Mouse (Mus musculus) frontal cortex, postnatal 10 days (tissue): ENCODE measurements around the gene Zc3h12d.
A peak's percentile ranks its signal among the peaks of the same experiment; 100 is the strongest.

Experiments used
- DNase-seq, 2 experiments: peaks; one replicate each; pipeline ENCODE4 v3.0.0; 2022; ENCODE audit warnings: low spot score in 2 of 2, mixed read lengths in 1 of 2

The Zc3h12d gene

DNA sequence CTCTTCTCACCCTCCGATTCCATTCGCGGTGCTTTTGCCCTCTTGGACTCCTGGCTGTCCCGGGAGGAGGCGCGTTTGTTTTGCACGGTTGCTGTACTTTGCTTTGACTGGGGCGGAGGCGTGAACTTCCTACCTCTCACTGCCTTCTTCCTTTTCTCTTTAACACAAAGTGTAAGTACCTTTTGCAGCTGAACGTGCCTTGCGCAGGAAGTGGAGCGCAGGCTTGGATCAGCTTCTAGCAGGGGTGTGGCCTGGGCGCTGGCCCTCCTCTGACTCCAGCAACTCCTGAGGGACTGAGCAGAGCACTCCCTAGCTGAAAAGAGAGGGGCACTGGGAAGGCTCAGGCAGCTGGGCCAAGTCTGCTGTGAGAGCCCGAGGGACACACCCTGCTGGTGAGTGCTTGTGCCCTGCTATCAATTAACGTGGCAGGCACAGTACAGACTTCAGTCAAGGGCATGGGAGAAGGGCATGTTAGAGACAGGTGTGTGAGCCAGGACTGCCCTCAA, at the start of gene Zc3h12d:
Gene Zc3h12d (plus strand): TSS at position 300 of the 506 bp plus-strand sequence.
- DNase-seq: no peak

DNA sequence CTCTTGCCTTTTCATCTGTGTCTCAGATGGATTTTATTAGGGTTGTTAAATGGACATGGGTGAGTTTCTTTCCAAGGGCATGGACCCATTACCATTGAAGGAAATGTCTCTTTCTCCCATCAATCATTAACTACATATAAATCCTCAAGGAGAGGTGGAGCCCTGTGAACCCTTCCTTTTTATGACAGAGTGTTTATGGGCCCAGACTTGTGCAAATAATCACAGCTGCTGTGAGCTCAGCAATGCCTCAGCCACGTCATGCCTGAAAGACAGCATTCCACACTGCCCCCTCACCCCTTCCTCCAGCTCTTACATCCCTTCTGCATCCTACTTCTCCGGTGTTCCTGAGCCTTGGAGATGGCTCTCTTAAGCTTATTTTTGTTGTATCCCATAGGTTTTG, 45.0 kb upstream of the Zc3h12d start:
- DNase-seq: no peak

DNA sequence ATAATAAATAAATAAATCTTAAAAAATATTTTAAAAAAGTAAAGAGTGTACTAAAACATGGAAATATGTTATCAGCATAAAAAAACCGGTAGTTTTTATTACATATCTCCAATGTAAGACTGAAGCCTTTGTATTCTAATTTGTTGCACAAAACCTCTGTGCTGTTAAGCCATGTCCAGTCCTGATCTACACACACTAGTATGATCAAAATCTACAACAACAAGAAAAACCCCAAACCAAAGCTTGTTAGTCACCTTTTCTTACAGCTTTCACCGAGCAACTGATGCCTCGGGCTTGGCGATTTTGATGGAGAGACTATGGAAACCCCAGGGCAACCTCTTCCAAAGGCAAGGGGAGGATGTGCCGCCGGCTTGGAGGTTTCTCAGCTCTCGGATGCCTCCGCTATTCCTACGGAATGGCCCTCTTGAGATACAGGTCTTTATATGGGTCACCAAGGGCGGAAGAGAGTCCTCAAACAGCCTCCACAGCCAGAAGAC, 40.0 kb upstream of the Zc3h12d start:
- DNase-seq: no peak

DNA sequence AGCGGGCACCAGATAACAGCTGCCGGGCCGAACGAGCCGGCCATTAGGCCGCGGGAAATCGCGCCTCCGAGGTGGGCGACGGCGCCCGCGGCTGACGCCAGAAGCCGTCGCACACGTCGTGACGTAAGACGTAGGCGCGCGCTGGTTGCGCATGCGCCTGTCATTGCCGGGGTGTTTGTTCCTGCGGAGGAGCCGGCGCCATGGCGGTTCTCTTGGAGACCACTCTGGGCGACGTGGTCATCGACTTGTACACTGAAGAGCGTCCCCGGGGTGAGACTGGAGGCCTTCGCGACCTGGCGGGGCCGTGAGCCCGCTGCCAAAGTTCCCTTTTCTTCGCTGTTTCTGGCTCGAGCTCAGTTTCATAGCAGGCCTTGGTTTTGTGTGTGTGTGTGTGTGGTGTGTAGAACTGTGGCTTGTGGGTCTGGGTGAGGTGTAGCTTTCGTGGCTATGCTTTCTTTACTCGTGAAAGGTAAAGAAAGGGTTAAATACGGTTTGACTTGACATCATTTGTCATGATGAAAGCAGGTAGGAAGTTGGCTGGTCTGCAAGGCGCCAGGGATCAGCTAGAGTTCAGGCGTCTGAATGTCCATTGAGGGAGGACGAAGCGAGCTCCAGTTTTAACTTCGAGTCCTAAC, 39.4 kb upstream of the Zc3h12d start, which contains the start of the genes Ginm1 and Ppil4:
Gene Ginm1 (minus strand): TSS at position 74 of the 635 bp plus-strand sequence.
Gene Ppil4 (plus strand): TSS at position 141 of the 635 bp plus-strand sequence.
- DNase-seq: peak; percentile 82 to 91

DNA sequence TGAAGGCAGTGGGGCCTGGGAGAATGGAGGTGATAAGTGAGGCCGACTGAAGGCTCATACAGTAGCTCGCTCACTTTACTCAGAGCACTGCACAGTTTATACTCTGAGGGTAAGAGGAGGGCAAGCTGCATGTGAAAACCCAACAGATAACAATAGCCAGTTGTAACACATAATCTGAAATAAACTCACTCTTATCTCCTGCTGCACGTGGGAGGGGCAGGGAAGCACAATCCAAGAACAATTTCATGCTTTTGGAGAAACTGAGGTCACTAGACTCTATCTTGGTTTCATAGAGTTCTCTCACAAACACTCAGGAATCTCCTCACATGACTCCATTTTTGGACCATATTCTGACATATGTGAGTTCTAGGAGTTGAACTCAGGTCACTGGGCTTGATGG, 31.0 kb upstream of the Zc3h12d start:
- no peak for DNase-seq

DNA sequence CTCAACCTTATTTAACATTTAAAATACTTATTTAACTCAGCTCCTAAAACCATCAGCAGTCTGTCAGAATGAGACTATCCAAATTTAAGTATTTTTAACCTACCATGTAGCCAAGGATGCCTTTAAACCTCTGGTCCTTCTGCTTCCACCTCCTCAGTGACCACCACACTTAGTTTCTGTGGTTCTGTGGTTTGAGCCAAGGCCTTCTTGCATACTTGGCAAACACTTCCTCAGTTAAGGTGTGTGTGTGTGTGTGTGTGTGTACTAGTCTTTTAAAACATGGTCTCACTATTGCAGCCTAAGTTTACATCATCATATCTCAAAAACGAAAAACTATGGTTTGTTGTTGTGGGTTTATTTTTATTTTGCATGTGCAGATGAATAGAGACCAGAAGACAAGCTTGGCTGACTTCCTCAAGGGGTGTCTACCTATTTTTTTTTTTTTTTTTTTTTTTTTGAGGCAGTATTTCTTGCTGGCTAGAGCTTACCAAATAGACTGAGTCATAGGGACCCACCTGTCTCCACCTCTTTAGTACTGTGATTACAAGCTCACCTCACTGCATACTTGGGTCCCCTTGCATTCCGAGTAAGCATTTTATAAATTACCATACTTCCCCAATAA, 29.6 kb upstream of the Zc3h12d start:
- no peak for DNase-seq

DNA sequence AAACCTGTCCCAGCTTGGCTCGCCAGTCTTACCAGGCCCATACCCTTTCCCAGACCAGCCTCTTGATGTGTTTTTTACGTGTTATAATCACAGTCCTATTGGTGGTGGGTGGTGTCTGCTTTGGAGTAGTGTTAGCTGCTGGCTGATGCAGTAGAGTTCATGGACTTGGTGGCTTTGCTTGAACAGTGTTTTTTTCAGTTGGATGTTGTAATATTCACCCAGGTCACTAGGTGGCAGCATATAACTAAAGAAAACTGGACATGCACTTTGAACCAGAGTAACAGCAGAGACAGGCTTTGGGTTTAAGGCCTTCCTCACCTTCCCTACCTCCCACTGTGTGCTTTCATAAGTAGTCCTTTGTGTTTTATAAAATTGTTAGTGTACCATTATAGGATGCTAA, 22.3 kb upstream of the Zc3h12d start:
- peak in 1 of 2 experiments; percentile 35 for DNase-seq

DNA sequence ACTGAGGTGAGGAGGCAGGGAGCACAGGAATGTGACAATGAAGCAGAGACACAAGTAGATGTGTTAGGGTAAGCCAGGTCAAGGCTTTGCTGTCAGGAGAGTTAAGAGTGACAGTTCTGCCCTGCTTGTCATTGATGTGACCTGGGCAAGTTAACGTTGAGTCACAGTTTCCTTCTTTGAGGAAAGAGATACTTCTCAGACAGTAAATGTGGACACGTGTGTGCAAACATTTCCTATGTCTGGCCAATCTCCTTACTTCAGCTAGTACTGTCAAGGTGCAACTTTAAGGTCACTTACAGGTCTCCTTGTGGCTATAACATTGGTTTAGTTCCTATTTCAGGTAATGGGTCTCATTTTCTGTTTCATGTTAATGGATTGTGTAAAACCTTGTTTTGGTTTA, 15.8 kb upstream of the Zc3h12d start:
- DNase-seq: no peak

DNA sequence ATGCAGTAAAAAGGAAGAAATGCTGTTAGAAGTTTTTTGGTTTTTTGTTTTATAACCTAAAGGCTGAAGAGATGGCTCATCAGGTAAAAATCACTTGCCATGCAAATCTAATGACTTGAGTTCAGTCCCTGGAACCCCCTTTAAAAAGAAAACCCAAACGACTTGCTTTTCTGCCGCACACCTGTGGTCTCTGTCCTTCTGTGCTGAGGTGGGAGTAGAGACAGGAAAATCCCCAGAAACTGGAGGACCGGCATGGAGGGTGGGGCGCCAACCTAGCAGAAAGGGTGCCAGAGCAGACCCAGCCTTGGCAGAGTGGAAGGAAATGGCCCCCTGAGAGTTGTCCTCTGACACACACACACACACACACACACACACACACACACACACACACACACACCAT, 13.6 kb upstream of the Zc3h12d start:
- no peak for DNase-seq

DNA sequence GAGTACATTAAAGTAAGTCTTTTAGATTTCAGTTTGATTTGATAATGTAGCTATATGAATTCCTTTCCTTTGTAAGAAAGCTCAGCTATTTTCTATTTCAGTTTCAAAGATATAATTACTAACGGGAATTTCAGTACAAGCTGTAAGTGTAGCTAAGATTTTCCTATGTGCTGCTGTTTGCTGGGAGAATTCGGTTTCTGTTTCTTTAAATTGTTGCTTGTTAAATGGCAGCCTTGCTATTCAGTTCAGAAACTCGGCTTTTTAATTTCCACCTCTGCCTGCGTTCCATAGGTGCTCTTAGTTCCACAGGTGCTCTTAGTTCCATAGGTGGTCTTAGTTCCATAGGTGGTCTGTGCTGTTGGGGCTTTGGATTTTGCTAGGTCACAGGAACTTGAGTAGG, 13.1 kb upstream of the Zc3h12d start:
- no peak for DNase-seq

DNA sequence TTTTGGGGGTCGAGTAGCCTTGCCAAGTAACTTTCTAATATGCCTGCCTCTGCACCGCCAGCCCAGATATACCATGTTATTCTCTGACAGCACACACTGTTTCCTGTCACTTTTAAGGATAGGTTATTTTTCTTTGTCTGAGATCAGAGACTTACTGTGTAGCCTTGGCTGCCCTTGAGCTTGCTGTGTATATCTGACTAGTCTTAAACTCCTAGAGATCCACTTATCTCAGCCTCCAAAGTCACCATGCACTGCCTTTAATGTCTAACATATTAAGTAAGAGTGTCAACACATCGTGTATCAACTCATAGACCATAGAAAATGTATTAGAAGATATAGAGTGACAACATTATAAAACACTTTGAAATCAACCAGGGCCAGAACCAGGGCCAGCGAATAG, 12.7 kb upstream of the Zc3h12d start:
- no peak for DNase-seq

DNA sequence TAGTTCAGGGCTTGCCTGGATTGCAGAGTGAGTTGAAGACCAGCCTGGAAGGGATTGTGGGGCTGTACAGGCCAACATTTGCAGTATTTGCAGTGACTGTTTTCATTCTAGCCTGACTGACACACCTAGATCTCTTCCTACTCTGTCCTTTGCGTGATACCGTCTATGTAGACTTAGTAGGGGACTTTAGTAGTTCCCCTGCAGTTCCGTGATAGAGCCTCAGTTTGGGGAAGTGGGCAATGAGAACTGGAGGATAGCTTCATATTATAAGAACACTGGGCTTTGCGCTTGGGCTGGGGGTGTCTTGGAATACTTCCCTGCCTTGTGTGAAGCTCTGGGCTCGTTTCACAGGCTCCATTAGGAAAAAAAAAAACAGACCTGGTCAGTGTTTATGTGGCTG, 12.1 kb upstream of the Zc3h12d start:
- DNase-seq: no peak

DNA sequence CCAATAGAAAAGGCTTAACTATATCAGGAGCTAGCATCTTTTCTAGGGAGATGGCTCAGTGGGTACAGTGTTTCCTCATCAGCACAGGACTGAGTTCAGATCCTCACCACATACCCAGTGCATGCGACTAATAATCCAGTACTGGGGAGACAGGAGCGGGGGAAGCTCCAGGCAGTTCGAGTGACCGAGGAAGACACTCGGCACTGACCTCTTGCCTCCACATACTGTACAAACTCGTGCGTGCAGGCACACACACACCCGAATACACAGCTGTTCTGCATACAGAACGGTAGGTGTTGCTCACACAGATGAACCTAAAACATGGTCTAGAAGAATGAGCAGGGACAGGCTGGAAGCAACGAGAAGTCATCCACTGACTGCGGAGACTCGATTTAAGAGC, 10.3 kb upstream of the Zc3h12d start:
- DNase-seq: no peak

DNA sequence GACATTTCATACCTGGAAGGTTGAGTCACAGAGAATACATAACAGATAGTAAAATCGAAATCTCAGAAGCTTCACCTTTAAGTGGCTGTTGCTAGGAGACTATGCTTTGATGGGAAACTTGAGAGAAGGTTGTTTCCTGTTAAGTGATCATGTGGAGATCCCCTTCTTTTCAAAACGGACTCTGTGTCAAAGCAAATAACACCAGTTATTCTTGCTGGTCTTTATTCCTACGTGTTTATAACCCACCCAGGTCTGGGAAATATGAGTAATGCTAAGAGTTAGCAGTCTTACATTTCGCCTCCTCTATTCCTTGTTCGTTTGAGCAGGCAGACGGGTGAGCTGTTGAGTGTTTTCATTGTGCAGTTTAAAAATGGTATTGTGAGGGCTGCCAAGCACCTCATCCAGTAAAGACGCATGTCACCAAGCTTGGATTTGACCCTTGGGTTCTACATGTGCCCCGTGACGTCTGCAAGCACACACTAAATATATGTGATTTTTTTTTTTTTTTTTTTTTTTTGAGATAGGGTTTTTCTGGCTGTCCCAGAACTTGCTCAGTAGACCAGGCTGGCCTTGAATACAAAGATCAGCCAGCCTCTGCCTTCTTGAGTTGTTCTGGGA, 7.5 kb upstream of the Zc3h12d start:
- no peak for DNase-seq

DNA sequence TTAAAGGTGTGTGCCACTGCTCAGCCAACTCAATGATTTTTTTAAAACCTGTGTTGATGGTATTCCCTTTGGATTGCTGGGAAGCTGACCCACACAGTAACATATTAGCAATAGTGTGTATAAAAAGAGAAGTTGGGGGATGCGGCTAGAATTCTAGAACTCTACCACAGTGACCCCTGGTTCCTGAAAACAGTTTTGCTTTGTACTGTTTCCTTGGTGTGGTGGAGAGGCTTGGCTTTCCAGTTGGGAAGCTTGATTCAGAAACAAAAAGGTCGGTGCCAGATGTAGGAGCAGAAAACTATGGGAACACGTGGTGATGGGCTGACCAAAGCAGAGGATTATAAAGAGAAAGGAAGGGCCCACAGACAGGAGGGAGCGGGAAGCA, 7.0 kb upstream of the Zc3h12d start:
- no peak for DNase-seq

DNA sequence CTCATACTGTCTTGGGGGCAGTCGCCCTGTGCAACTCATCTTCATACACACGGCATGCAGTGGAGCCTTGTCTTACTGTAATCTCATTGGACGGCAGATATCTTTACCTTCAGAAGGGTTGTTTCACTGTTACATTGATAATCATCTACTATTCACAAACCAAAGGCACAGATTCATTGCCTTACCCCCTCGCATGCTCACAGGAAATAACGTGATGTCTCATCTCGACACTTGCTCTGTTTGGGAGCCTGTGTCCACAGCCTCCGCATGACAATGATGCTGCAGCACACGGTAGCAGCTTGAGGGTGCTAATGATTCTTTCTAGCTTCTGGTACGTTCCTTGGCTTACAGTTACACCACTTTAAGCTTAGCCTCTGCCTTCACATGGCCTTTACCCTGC, 6.2 kb upstream of the Zc3h12d start:
- DNase-seq: no peak

DNA sequence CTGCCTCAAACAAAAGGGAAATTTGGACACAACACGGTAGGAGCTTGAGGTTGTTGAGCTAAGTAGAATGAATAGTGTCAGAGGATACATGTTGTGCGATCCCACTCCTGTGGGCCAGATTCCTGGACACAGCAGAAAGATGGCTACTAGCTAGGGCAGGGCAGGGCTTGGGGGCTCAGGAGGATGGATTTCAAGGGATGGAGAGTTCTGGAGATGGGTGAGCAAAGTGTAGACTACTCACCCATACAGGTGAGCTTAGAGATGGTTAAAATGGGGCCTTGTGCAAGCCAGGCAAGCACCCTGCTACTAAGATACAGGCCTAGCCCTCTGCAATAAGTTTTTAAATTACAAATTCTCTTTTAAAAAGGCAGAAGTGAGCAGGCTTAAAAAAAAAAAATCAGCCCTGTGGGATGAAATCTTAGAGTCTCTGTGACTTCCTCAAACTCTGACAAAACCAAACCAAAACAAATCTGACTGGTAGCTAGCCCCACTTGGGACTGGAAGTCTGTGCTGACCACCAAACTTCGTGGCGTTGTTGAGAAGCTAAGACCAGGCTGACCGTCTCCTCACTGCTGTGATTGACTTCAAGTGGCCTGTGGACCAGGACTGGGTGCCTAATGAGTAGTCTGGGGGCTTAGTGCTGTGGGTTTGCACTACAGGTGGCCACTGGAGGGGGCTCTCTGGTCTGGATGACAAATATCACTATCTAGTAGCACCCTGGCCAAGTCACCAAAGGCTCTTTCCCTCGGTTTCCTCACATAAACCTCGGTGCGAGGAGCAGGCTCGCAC, 1.3 kb downstream of the Zc3h12d start:
- no peak for DNase-seq

DNA sequence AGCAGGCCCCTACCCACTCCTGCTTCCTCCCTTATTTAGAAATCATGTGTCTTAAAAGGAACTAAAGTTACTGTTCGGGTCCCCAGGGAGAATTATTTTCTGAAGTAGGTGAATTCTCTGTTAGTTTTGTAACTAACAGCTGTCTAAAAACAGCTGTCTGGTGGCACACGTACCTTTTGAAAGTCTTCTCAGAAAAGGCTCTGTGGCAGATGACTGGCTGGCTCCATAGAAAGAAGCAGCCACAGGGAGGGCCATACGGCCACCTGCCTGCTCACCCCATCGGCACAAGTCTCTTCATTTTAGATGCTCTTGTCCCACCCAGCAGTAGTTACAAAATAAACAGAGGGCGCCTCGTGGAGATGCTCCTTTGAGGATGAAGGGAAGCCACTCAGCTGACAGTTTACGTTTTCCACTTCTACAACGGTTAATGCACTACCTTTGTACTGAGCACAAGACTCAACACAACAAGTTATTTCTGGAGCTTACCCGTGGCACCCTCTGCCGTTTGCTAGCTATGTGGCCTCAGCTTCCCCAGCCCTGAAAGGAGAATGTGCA, 2.5 kb downstream of the Zc3h12d start:
- DNase-seq: no peak

DNA sequence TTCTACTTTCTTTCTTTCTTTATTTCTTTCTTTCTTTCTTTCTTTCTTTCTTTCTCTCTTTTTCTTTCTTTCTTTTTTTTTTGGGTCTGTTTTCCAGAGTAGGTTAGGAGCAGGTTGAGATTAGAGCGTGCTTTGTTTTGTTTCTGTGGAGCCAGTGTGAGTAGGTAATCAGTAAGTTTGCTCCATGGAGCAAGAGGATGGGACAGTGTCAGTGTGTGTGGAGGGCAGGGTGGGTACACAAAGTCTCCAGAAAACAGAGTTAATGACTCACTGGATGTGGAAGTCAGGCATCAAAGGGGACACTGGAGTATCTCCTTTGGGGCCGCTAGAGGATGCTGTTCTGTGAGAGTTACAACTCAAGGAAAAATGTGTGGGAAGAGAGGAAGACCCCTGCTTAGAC, 4.6 kb downstream of the Zc3h12d start:
- DNase-seq: no peak

DNA sequence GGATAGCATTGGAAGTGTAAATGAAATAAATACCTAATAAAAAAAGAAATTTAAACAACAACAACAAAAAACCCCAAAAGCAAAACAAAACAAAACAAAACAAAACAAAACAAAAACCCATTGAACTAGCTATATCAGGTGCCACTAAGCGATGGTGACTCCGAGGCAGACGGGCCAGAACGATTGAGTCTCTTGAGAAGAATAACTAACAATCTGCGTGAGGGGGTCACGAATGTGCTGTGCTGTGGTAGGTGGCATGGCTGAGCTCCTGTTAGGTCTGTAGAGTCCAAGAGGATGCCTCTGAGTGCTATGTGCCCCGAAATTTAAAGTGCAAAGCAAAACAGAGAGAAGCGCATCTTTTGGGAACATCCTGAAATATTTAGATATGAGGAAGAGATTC, 5.2 kb downstream of the Zc3h12d start:
- DNase-seq: no peak

DNA sequence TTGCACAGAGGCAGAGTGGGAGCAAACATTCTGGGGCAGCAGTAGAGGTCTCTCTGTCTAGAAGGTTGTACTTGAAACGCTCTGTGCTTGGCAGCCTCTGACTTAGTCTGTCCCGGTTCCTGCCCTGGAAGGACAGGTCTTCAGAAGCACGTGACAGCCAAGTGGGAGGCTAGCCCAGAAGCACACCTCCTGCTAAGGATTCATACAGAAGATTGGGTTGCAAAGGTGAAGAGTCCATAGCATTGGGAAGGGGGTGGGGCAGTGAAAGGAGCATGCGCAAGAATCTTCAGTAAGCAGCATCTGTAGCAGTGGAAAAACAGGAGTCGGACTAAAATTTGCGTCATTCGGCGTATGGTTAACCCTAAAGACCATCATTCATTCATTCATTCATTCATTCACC, 5.8 kb downstream of the Zc3h12d start:
- no peak for DNase-seq
